Mouse (Mus musculus) liver, embryonic 13.5 days (tissue): ENCODE data around the gene Plekha6. TPM values are rescaled to one million over a fixed set of nuclear protein-coding genes. Genes with fewer than 3 reads are reported as not detected.
A peak's percentile ranks its signal among the peaks of the same experiment; 100 is the strongest.

Experiments used
- ATAC-seq: fragments of 200-750 bp; cut with Nextera tagmentation; 2 replicates; pipeline ENCODE4 v1.8.0; 2017; ENCODE audit warnings: low read depth, mild to moderate bottlenecking, moderate number of reproducible peaks, moderate library complexity
- DNase-seq: peaks from one replicate; pipeline ENCODE4 v3.0.0; 2022
- H3K27ac ChIP-seq: fragments of 300-500 bp; sonication (generic); 2 replicates; pipeline ENCODE4 v1.5.1; 2015; ENCODE audit warnings: moderate library complexity, mild to moderate bottlenecking, inconsistent platforms
- H3K27me3 ChIP-seq: fragments of 300-500 bp; sonication (generic); 2 replicates; pipeline ENCODE4 v1.6.1; 2015; ENCODE audit warnings: mild to moderate bottlenecking, inconsistent platforms
- H3K36me3 ChIP-seq: fragments of 300-500 bp; sonication (generic); 2 replicates; pipeline ENCODE4 v1.6.1; 2015; ENCODE audit warnings: mild to moderate bottlenecking, inconsistent platforms
- H3K4me1 ChIP-seq: fragments of 300-500 bp; sonication (generic); replicated peaks from 2 replicates; pipeline ENCODE4 v1.6.1; 2015; ENCODE audit warnings: inconsistent platforms
- H3K4me2 ChIP-seq: fragments of 300-500 bp; sonication (generic); 2 replicates; pipeline ENCODE4 v1.6.1; 2015; ENCODE audit warnings: inconsistent platforms, mild to moderate bottlenecking, moderate library complexity
- H3K4me3 ChIP-seq: fragments of 300-500 bp; sonication (generic); replicated peaks from 2 replicates; pipeline ENCODE4 v1.5.1; 2015; ENCODE audit warnings: mild to moderate bottlenecking, inconsistent platforms
- H3K9ac ChIP-seq: fragments of 300-500 bp; sonication (generic); 2 replicates; pipeline ENCODE4 v1.6.1; 2015; ENCODE audit warnings: mild to moderate bottlenecking, inconsistent platforms
- H3K9me3 ChIP-seq: fragments of 300-500 bp; sonication (generic); replicated peaks from 2 replicates; pipeline ENCODE4 v1.6.1; 2016; ENCODE audit warnings: inconsistent platforms
- WGBS: fragments of 180-500 bp; shearing (Covaris S2); methylation state at CpG from one replicate; pipeline ENCODE4 v1.1.7; 2015; ENCODE audit not compliant: insufficient replicate concordance; 5-methylcytosine and 5-hydroxymethylcytosine counted together
- polyA plus RNA-seq: library from polyadenylated mRNA; unstranded; fragments of >200 nt; fragmentation: Nextera tagmentation; extraction: Ambion mirVana; gene quantifications from 2 replicates; pipeline ENCODE4 v1.2.1, GENCODE M21; 2015

Gene Plekha6
- polyA plus RNA-seq, 1 experiment from 2014 or later: 1.9 TPM

DNA sequence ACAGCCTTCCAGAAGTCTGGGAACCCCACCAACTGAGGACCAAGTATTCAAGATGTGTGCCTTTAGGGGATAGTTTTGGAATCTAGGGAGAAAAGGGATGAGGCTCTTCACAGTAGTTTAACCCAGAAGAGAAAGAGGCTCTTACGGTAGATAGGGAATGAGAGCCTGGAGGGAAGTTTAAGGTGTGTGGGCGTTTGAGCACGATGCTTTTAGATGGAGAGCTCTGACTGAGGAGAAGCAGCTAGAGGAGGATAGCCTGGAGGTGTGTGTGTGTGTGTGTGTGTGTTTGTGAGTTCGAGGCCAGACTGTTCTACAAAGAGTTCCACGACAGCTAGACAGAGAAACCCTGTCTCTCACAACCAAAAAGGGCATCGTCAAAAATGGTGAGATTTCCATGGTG is 98.6 kb downstream of the Plekha6 start:
- Histone ChIP-seq H3K27ac (no peak overlapping the region), H3K9me3 (no peaks in the 10 kb centered on the region), H3K4me3 (no peak overlapping the region), H3K27me3 (peaks cover 33% of the 10 kb centered on the region), H3K9ac (no peak overlapping the region), H3K4me2 (no peak overlapping the region), H3K4me1 (peaks cover 43% of the 10 kb centered on the region), H3K36me3 (peaks cover 3% of the 10 kb centered on the region)
- ATAC-seq (no peak), DNase-seq (no peak)
- WGBS: 67% methylated on average over 6 of the region's 6 CpGs

DNA sequence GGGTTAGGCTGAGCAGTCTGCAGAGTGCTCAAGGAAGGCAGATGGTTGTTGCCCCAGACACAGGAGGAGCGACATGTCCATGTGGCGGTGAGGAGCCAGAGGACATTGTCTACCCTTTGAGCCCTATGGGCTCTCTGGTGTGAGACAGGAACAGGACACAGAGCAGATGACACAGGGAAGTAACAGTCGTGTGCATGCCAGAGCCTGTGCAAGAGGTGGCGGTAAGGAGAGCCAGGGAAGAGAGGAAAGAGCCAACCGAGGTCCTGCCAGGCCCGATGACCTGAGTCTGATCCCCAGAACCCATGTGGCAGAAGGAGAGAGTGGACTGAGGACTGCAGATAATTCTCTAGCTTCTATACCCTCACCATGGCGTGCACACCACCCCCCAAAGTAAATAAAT is 99.1 kb downstream of the Plekha6 start:
- Histone ChIP-seq H3K9me3 (no peaks in the 10 kb centered on the region), H3K4me2 (no peak overlapping the region), H3K27me3 (peaks cover 33% of the 10 kb centered on the region), H3K27ac (no peak overlapping the region), H3K36me3 (peaks cover 3% of the 10 kb centered on the region), H3K9ac (no peak overlapping the region), H3K4me1 (peaks cover 48% of the 10 kb centered on the region), H3K4me3 (no peak overlapping the region)
- no peak for DNase-seq
- WGBS: 65% methylated on average over 7 of the region's 7 CpGs
- no peak for ATAC-seq

GRCm38 (mm10) chr1:133264367-133264766 is 100.4 kb downstream of the Plekha6 start:
- Histone ChIP-seq H3K4me2 (no peak overlapping the region), H3K4me3 (no peak overlapping the region), H3K27me3 (peaks cover 28% of the 10 kb centered on the region), H3K9ac (no peak overlapping the region), H3K9me3 (no peaks in the 10 kb centered on the region), H3K4me1 (peaks cover 52% of the 10 kb centered on the region), H3K36me3 (peaks cover 3% of the 10 kb centered on the region), H3K27ac (no peak overlapping the region)
- DNase-seq: no peak
- 63% methylated on average over 12 of the region's 12 CpGs for WGBS
- no peak for ATAC-seq

GRCm38 (mm10) chr1:133265114-133265766 is 101.2 kb downstream of the Plekha6 start:
- H3K4me2 ChIP-seq: 0 out of 2 replicates have a peak overlapping the region, but pooled peaks have one; percentile 10
- peak; percentile 52 for ATAC-seq
- H3K4me3 ChIP-seq: no peak overlapping the region
- peaks cover 58% of the 10 kb centered on the region for H3K4me1 ChIP-seq
- WGBS: 32% methylated on average over 11 of the region's 11 CpGs
- peak overlapping the region; percentile 70 for H3K27ac ChIP-seq
- peaks cover 3% of the 10 kb centered on the region for H3K36me3 ChIP-seq
- no peak for DNase-seq
- H3K9ac ChIP-seq: no peak overlapping the region
- H3K27me3 ChIP-seq: peaks cover 21% of the 10 kb centered on the region; the same call in 1 of the 2 replicates
- H3K9me3 ChIP-seq: no peaks in the 10 kb centered on the region

GRCm38 (mm10) chr1:133267094-133267493 is 103.1 kb downstream of the Plekha6 start:
- Histone ChIP-seq H3K9ac (no peak overlapping the region), H3K4me2 (no peak overlapping the region), H3K27me3 (peaks cover 15% of the 10 kb centered on the region; the same call in 1 of the 2 replicates), H3K27ac (peak overlapping the region; percentile 27; the same call in 1 of the 2 replicates), H3K9me3 (no peaks in the 10 kb centered on the region), H3K36me3 (peaks cover 9% of the 10 kb centered on the region), H3K4me1 (peaks cover 58% of the 10 kb centered on the region), H3K4me3 (no peak overlapping the region)
- ATAC-seq: no peak
- WGBS: 56% methylated on average over 3 of the region's 3 CpGs
- no peak for DNase-seq

GRCm38 (mm10) chr1:133267813-133268492 is 103.9 kb downstream of the Plekha6 start:
- Histone ChIP-seq H3K9ac (0 out of 2 replicates have a peak overlapping the region, but pooled peaks have one; percentile 13), H3K4me2 (peak overlapping the region; percentile 6; the same call in 1 of the 2 replicates), H3K27ac (peak overlapping the region; percentile 37; the same call in 1 of the 2 replicates), H3K36me3 (peaks cover 6% of the 10 kb centered on the region; the same call in 1 of the 2 replicates), H3K4me1 (peaks cover 58% of the 10 kb centered on the region), H3K27me3 (peaks cover 15% of the 10 kb centered on the region; the same call in 1 of the 2 replicates), H3K9me3 (no peaks in the 10 kb centered on the region), H3K4me3 (no peak overlapping the region)
- DNase-seq (peak; percentile 70), ATAC-seq (peak; percentile 95)
- 16% methylated on average over 10 of the region's 10 CpGs for WGBS

GRCm38 (mm10) chr1:133268503-133268902 is 104.5 kb downstream of the Plekha6 start:
- 60% methylated on average over 3 of the region's 3 CpGs for WGBS
- Histone ChIP-seq H3K4me3 (no peak overlapping the region), H3K9ac (peak overlapping the region; percentile 22; the same call in 1 of the 2 replicates), H3K36me3 (peaks cover 6% of the 10 kb centered on the region; the same call in 1 of the 2 replicates), H3K9me3 (no peaks in the 10 kb centered on the region), H3K27ac (0 out of 2 replicates have a peak overlapping the region, but pooled peaks have one; percentile 37), H3K27me3 (peaks cover 14% of the 10 kb centered on the region; the same call in 1 of the 2 replicates), H3K4me2 (no peak overlapping the region), H3K4me1 (peaks cover 58% of the 10 kb centered on the region)
- ATAC-seq (no peak), DNase-seq (no peak)

- Histone ChIP-seq H3K4me2 (no peak overlapping the region), H3K9me3 (no peaks in the 10 kb centered on the region), H3K9ac (no peak overlapping the region), H3K27me3 (peaks cover 11% of the 10 kb centered on the region; the same call in 1 of the 2 replicates), H3K4me1 (peaks cover 45% of the 10 kb centered on the region), H3K27ac (no peak overlapping the region), H3K4me3 (no peak overlapping the region), H3K36me3 (peaks cover 12% of the 10 kb centered on the region; the same call in 1 of the 2 replicates)
- DNase-seq (no peak), ATAC-seq (no peak)
- 63% methylated on average over 6 of the region's 6 CpGs for WGBS
These were observed 106.3 kb downstream of the Plekha6 start for GRCm38 (mm10) chr1:133270336-133270735.

- no peak for ATAC-seq
These were observed 110.2 kb downstream of the Plekha6 start for GRCm38 (mm10) chr1:133274163-133274562.

GRCm38 (mm10) chr1:133276983-133277382 is 113.0 kb downstream of the Plekha6 start:
- H3K36me3 ChIP-seq: peaks cover 9% of the 10 kb centered on the region; the same call in 1 of the 2 replicates

More at GRCm38 (mm10) chr1:133274163-133274562, 110.2 kb downstream of the Plekha6 start:
- Histone ChIP-seq H3K36me3 (peaks cover 15% of the 10 kb centered on the region; the same call in 1 of the 2 replicates), H3K4me1 (peaks cover 8% of the 10 kb centered on the region), H3K4me2 (no peak overlapping the region), H3K27ac (no peak overlapping the region), H3K4me3 (no peak overlapping the region), H3K9me3 (no peaks in the 10 kb centered on the region), H3K27me3 (peaks cover 11% of the 10 kb centered on the region; the same call in 1 of the 2 replicates), H3K9ac (no peak overlapping the region)
- no peak for DNase-seq
- 84% methylated on average over 19 of the region's 19 CpGs for WGBS

GRCm38 (mm10) chr1:133278539-133278938 is 114.5 kb downstream of the Plekha6 start:
- H3K36me3 ChIP-seq: peaks cover 9% of the 10 kb centered on the region; the same call in 1 of the 2 replicates
- H3K27me3 ChIP-seq: peaks cover 17% of the 10 kb centered on the region; the same call in 1 of the 2 replicates
- no peak for ATAC-seq
- no peak overlapping the region for H3K4me3 ChIP-seq
- 68% methylated on average over 6 of the region's 6 CpGs for WGBS
- H3K4me2 ChIP-seq: no peak overlapping the region
- H3K27ac ChIP-seq: no peak overlapping the region
- no peak for DNase-seq
- H3K9ac ChIP-seq: no peak overlapping the region
- no peaks in the 10 kb centered on the region for H3K4me1 ChIP-seq
- H3K9me3 ChIP-seq: no peaks in the 10 kb centered on the region

More at GRCm38 (mm10) chr1:133276983-133277382, 113.0 kb downstream of the Plekha6 start:
- ATAC-seq: no peak
- no peak overlapping the region for H3K4me3 ChIP-seq
- H3K9ac ChIP-seq: no peak overlapping the region
- H3K27ac ChIP-seq: no peak overlapping the region
- H3K9me3 ChIP-seq: no peaks in the 10 kb centered on the region
- H3K27me3 ChIP-seq: peaks cover 11% of the 10 kb centered on the region; the same call in 1 of the 2 replicates
- no peak for DNase-seq
- WGBS: 47% methylated on average over 5 of the region's 5 CpGs
- no peak overlapping the region for H3K4me2 ChIP-seq
- no peaks in the 10 kb centered on the region for H3K4me1 ChIP-seq
